In the genomic region with DNA sequence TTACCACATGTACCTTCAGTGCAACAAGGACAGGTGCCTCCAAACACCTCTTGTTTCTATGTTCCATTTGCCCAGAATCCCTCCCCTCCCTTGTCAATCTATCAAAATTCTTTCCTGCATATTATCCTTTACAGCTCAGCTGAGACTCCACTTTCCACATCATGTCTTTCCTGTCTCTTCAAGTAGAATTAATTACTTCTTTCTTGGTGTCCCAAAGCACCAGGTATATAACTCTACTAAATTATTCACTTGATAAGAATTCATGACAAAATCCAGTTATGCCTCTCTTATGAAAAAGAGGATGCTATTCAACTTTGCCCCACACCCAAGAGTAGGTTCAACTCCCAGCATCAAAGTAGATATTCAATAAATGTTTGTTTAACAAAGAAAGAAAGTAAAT, we compare ENCODE assay signal across 15 mouse cellular contexts.
"Had no signal": no experiment of that assay in that cellular context is flagged by ENCODE, and none has a peak within 500 bp of the region (broad histone marks: within the 10 kb centered on the region; RNA-seq: fewer than 3 reads in every experiment).

No protein-coding gene starts in this region.

- H3K4me2 ChIP-seq: liver, embryonic 11.5 days; liver, embryonic 15.5 days; midbrain, embryonic 12.5 days; stomach, embryonic 15.5 days had no signal

- DNase-seq: kidney, adult 8-10 months; kidney, postnatal 36 days; lung, adult 2 months; lung, postnatal 4 days; right cerebral cortex, postnatal 14 days; thymus, adult 2 months; thymus, postnatal 25 days had no signal

- H3K9ac ChIP-seq: liver, embryonic 15.5 days; midbrain, embryonic 12.5 days; stomach, embryonic 15.5 days had no signal

- H3K27ac ChIP-seq: left cerebral cortex, adult 2 months; limb, embryonic 10.5 days; liver, embryonic 15.5 days; midbrain, embryonic 12.5 days; stomach, embryonic 15.5 days had no signal

- ATAC-seq: intestine, embryonic 16.5 days; lung, postnatal 0 days had no signal

- H3K4me1 ChIP-seq: limb, embryonic 10.5 days; liver, embryonic 15.5 days; stomach, embryonic 15.5 days had no signal

- H3K9me3 ChIP-seq: limb, embryonic 10.5 days; liver, embryonic 15.5 days; midbrain, embryonic 12.5 days; stomach, embryonic 15.5 days had no signal

- H3K4me3 ChIP-seq: left cerebral cortex, adult 2 months; limb, embryonic 10.5 days; liver, embryonic 15.5 days; midbrain, embryonic 12.5 days; stomach, embryonic 15.5 days had no signal

- H3K27me3 ChIP-seq: liver, embryonic 15.5 days; midbrain, embryonic 12.5 days; stomach, embryonic 15.5 days had no signal

- H3K36me3 ChIP-seq: limb, embryonic 10.5 days; liver, embryonic 15.5 days; midbrain, embryonic 12.5 days; stomach, embryonic 15.5 days had no signal
